Mouse (Mus musculus): Measurements from ENCODE around the gene Zbtb40.

Gene Zbtb40

GRCm38 (mm10) chr4:137033115-137033887 lies 15.3 kb downstream of the Zbtb40 start:
- DNase-seq, result no peak

GRCm38 (mm10) chr4:137032456-137032855 lies 16.1 kb downstream of the Zbtb40 start:
- DNase-seq, result no peak

- DNase-seq, result no peak
Observed at GRCm38 (mm10) chr4:137031319-137031718, 17.3 kb downstream of the Zbtb40 start.

DNA sequence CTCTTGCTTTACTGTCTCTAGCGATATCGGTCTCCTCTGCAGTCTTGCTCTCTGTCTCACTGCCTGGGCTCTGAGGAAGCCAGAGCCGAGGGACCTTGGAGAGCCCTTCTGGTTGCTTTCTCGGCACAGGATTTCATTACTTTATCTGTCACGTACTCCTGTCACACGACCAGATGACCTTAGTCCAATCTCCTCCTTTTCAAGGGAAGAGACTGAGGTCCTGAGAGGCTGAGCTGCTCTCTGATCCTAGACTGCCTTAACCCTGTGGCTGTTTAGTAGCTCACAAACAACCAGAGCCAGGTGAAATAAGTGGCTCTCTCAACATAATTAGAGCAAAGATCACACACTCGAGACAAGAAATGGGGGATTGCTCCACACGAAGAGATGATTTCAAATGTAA lies 19.3 kb downstream of the Zbtb40 start:
- no peak for DNase-seq

GRCm38 (mm10) chr4:137027051-137027450 lies 21.6 kb downstream of the Zbtb40 start:
- DNase-seq, result no peak

GRCm38 (mm10) chr4:137025570-137025969 lies 23.0 kb downstream of the Zbtb40 start:
- DNase-seq, result no peak

GRCm38 (mm10) chr4:137025133-137025532 lies 23.5 kb downstream of the Zbtb40 start:
- no peak for DNase-seq

- no peak for DNase-seq
Observed at GRCm38 (mm10) chr4:137020065-137020464, 28.5 kb downstream of the Zbtb40 start.

- no peak for DNase-seq
Observed at GRCm38 (mm10) chr4:137015934-137016333, 32.7 kb downstream of the Zbtb40 start.

GRCm38 (mm10) chr4:137015476-137015856 lies 33.1 kb downstream of the Zbtb40 start:
- DNase-seq, result no peak

GRCm38 (mm10) chr4:137014654-137015475 lies 33.7 kb downstream of the Zbtb40 start:
- no peak for DNase-seq

- no peak for DNase-seq
Observed at GRCm38 (mm10) chr4:137014124-137014523, 34.5 kb downstream of the Zbtb40 start.

- DNase-seq, result no peak
Observed at GRCm38 (mm10) chr4:137006966-137007365, 41.6 kb downstream of the Zbtb40 start.

DNA sequence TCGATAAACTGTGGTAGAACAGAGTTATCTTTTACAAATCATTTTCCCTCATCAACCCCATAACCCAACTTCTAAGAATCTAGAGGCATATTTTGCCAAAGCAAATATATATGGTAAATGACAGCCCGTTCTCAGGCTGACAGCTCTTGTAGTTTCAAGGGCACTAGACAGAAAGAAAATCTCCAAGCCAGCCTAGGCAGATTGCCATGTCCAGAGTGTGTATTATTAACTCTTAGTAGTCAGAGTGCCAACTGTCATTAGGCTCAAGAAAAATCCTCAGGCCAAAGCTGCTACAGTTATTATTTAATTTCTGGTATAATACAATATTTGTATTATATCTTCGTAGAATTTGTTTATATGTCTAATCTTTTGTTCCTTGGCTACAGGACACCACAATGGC lies 46.8 kb downstream of the Zbtb40 start:
- DNase-seq, result no peak

DNA sequence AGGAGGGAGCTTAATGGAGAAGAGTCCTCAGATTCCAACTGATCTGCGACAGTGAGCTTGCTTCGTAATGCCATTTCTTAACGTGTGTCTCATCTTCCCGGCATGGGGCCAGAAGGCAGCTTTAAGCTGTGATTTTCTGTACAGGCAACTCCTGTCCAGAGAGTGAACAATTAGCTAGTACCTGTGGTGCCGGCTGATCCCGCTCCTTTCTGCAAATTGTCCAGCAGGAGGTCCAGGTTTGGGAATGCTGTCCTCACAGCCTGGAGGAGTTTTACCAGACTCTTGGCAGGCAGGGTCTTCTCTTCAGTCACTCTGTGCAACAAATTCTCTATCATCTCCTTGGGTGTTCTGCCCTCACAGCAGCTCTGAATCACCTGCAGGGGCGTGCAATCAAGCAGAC lies 47.6 kb downstream of the Zbtb40 start:
- no peak for DNase-seq

DNA sequence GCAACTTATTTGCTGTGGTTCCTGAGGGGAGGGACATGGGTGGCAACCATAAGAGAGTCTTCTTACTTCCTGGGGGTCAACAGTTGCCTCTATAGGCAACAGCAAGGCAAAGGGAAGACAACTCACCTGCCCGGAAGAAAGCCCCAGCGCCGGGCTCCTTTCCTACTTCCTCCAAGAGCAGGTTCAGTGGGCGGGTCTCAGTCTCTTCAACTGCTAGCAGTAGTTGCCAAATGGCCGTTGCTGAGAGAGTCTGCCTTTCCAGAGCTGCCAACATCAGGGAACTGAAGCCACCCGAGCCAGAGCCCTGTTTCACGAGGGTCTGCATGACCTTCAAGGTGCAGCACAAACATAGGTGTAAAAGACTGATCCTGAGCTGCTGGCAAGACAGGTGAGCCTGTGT lies 50.2 kb downstream of the Zbtb40 start:
- DNase-seq, result no peak

DNA sequence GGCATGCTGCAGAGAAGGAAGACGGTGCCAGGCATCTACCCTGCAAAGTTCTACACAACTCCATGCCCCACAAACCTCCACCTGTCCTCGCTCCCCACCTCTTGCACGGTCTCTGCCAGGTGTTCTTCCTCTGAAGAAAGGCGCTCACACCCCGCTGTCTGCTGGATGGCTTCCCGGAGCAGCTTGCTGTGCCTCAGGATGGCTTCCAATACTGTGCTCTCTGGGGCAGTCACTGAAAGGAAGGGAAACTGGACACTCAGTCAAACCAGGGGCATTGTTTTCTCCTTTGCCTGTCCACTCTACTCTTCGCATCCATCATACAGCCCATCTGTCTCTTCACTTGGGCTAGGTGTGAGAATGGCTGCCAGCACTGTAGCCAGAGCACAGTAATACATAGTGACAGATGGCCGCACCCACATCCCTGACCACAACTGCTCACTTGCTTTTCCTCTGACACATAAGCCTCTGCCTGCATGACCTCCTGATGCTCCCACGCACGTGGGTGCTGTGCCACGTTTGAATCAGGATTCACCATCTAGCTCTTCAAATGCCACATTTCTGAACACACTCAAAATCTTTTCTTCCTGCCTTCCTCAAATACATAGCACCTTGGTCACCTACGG lies 50.8 kb downstream of the Zbtb40 start:
- no peak for DNase-seq

DNA sequence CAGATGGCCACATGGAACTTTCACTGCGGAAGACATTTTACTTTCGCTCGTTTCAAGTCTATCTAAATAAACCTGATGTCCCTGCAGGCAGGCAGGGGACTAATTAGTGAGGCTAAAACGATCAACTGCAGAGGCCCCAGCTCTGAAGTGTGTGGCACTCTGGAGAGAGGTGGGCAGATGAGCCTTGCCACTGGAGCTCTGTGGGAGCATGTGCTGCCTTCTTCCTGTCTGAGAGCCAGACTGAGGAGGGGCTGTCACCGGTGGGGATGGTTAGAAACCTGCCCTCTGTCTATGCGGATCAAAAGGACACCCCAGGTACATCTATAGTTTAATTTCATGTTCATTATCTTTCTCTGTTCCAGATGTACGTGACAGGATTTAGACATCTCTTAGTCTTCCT lies 51.7 kb downstream of the Zbtb40 start:
- DNase-seq, result no peak

GRCm38 (mm10) chr4:136995361-136995760 lies 53.2 kb downstream of the Zbtb40 start:
- DNase-seq, result no peak

DNA sequence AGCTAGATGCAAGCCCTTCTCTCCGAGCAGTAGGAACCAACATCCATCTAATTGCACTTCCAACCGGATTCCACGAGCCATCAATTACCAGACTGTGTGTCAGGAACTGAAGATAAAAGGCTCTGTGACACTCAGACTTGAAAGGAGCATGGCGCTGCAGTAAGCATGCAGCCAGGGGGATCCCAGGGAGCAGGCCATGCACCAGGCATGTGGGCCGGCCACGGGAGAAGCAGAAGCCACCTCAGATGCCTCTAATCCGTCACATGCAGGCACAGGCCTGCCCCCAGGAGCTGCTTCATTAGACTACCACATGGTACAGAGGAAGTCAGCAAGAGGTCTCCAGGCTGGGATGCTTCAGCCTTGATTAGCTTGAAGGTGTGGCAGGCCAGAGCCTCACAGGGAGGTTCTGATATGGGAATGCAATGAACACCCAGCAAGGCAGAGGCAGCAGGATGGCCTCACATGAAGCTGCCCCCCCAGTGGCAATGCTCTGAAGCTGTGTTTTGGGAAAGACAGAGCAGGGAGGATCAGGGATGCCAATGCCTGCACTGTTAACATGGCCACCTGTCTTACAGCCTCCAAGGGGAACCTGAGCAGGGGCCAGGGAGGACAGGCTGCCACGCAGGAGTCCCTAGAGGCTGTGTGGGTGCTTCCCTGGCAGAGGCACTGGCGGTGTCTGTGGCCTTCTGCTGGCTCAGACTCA lies 66.5 kb downstream of the Zbtb40 start:
- no peak for DNase-seq

DNA sequence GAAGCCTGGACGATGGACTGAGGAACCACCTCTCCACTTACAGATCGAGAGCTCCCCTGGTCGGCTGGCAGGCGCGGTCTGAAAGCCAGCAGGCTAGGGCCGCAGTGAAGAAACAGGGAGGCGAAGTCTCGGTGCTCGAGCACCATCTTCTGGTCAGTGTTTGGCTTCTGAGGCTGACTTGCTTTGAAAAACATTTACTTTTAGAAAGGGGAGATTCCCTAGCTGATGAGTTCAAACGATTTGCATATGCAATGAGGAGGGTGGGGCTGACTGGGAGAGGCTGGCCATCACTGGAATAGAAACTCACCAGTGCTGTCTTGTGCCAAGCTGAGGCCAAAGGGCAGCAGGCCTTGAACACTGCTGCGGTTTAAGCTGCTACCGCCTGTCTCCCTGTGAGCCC lies 67.3 kb downstream of the Zbtb40 start:
- DNase-seq, result no peak

DNA sequence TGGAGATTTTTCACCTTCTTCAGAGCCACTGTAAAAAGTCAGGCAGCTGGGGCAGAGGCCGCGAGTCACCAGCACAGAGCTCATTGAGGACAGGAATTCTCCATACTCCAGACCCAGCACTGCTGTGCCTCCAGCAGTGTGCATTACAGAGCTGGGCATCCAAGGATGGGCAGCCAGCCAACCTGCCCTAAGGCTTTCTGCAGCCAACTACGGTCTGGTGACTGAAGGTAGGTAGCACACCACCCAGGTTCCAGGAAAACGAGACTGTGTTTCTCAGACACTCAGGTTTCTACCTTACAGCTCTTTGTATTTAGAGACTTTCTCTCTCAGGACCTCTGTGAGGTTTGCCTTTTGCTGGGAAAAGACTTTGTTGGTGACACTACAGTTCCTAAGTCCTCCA lies 67.7 kb downstream of the Zbtb40 start:
- DNase-seq, result no peak

DNA sequence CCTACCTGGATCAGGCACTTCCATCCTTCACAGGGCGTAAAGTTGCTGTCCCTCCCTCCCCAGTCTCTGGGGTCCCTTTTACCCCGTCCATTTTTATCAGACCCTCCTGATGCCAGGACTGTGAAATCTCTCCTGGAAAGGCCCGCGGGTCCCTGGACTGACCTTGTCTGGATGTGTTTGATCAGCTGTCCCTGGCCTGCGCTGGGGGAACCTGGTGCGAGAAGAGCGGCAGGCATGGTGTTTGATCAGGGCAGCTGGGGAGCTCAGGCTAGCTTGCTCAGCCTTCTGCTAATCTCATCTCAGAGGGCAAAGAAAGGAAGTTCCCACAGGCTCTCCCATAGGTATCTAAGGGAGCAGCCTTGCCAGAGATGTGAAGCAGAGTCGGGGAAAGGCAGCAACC lies 71.4 kb downstream of the Zbtb40 start:
- DNase-seq, result no peak
